Mouse (Mus musculus): Measurements from ENCODE around the gene Tnfrsf14. TPM values are rescaled to one million over a fixed set of nuclear protein-coding genes. Genes with fewer than 3 reads are reported as not detected.

Gene Tnfrsf14
- total RNA-seq, 2 experiments from 2014 or later, result 1.8 to 3.0 TPM

DNA sequence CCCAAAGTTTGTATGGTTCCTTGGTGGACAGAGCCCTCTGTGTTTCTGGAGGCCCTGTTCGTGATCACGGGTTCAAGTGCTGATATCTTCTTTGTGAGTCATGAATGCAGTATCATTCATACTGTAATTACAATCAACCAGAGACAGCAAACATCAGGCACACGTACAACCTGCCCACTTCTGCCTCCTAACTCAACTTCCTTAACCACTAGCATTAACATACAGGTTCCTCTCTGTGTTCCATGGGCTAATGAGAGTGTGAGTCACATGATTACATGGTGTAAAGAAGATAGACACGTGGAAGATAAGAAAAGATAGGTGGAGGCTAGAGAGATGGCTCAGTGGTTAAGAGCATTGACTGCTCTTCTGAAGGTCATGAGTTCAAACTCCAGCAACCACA, 11.7 kb downstream of the Tnfrsf14 start:
- DNase-seq, result no peak

DNA sequence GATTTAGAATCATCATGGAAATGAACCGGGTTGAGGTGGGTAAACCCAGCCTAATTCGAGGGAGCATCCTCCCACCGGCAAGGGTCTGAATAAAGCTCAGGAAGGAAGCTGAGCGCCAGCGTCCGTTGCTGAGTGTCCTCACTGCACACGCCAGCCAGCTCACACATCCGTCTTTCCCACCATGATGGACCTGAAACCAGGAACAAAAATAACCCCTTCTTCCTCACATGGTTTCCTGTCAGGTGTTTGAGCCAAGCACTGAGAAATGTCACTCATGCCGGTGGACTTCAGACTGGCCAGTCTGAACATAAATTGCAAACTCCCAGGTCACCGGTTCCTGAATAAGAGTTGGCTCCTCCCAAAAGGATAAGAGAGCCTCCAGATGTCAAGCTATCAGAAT, 13.1 kb downstream of the Tnfrsf14 start:
- no peak for DNase-seq

DNA sequence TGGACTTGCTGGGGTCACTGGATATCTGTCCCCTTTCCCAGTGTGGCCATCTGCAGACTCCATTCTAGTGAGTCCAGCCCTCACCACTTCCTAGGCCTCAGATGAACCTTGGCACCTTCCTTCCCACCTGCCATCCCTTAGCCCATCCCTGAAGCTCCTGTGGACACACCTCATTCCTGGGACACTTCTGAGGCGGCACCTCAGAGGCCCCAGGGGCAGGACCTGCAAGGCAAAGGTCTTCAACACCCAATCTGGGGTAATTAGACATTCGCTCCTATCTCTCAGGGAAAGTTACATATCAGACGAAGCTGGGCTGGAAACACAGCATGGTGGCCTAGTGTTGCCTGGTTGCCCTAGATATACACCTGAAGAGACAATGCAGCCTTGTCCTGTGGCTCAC, 13.7 kb downstream of the Tnfrsf14 start:
- DNase-seq, result no peak

DNA sequence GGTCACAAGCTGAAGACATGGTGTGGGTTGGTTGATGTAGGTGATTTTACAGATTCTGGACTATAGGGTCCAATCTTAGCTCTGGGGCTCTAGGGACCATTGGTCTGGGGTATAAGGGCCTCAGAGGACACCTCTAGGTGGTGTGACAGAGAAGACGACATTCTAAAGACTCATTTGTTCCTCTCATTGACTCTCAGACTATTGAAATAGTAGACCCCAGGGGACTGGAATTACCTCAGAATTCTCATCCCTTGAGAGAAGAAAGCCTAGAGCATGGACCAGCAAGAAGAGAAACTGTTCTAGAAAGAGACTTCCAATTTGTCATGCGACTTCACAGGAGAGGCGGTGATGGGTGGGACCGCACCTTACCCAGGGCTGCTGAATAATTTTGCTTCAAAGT, 14.1 kb downstream of the Tnfrsf14 start:
- DNase-seq, result no peak

DNA sequence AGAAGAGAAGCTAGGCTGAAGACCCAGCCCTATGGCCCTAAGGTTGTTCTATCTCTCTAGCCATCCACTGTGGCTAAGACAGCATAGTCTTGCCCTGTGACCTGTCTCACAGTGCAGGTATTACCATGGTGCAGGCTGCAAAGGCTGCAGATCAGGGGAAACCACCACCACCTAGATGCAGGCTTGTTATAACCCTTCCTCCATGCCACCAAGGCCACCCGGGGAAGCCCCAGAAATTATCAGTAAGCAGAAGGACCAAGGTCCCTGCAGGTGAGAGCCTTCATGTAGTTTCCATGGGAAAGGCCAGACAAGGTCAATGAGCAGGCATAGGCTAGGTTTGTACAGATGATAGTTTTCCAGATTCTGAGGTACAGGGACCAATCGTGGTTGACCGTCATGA, 14.5 kb downstream of the Tnfrsf14 start:
- no peak for DNase-seq

DNA sequence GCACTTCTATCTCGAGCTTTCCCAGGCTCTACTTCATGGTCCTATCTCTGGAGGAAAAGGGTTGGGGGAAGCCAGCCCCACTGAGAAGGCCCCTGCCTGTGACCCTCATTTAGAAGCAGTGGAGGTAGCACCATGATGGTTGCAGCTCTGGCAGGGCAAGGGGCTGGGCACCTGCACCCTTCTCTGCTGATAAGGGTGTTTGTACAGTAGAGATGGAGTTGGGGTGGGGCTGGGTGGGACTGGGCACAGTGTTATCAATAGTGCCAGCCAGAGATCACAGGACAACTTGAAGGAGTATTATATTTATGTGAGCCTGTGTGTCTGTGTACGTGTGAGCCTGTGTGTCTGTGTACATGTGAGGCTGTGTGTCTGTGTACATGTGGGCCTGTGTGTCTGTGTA, 16.7 kb downstream of the Tnfrsf14 start:
- DNase-seq, result no peak

DNA sequence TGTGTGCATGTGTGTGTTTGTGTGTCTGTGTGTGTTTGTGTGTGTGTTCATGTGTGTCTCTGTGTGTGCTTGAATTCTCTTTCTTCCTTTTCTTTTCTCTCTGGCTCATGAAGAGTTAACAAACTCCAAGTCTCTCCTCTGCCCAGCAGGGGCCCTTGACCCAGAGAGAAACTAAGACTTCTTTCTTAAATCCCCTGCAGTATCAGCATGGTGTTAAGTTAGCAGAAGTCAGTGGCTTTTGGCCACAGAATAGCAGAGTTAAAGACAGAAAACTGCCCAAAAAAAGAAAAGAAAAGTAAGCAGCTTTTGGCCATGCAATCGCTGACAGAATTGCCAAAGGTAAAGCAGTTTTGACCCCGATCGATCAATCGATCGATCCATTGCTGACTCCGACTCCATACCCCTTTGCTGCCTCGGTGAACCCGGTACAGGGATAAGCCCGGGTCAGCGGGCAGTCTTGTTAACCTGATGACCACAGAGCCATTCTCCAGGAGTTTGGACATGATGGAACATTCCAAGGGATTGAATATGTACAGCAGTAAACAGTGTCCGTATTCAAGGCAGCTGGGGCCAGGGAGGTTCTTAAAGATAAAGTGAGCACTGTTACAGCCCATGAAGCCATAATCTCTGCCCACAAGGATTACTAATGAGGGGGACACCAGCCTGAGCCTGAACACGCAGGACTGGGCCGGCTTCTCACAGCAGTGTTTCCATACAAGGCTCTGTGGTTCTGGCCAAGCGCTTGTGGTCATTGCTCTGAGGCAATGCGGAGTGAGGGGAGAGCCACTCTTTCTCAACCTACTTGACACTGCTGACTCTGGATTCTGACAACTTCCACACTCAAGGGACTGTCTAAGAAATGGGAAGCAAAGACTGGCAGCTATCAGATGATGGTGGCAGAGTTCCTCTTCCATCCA, 17.5 kb downstream of the Tnfrsf14 start:
- DNase-seq, result no peak

DNA sequence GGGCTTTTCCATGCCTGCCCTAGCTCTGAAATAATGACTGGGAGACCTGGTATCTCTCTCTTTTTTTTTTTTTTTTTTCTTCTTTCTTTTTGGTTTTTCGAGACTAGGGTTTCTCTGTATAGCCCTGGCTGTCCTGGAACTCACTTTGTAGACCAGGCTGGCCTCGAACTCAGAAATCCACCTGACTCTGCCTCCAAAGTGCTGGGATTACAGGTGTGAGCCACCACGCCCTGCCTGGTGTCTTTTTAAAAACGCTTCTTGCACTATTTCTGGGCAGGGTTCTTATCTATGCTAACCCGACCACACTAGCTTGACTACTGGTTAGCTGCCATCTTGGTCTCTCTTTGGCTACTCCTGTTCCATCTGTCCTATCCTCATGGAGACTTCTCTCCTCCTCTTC, 19.9 kb downstream of the Tnfrsf14 start:
- no peak for DNase-seq

DNA sequence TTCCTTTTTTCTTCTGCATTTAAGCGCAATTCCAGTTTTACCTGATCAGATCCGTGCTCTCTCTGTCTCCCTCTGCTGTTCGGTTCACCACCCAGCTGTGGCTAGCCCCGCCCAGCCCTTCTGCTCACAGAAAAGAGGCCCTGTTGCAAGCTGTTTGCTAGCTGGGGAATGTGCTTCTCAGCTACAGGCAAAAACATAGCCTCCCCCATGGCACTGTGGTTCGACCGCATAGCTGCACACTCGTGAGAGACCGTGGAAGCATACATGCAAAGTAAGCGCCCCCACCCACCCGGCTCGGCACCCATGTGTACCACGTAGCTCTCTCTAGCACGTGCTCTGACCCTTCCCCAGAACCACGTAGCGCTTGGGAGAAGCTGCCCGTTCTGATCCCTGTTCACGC, 20.5 kb downstream of the Tnfrsf14 start:
- DNase-seq, result no peak

DNA sequence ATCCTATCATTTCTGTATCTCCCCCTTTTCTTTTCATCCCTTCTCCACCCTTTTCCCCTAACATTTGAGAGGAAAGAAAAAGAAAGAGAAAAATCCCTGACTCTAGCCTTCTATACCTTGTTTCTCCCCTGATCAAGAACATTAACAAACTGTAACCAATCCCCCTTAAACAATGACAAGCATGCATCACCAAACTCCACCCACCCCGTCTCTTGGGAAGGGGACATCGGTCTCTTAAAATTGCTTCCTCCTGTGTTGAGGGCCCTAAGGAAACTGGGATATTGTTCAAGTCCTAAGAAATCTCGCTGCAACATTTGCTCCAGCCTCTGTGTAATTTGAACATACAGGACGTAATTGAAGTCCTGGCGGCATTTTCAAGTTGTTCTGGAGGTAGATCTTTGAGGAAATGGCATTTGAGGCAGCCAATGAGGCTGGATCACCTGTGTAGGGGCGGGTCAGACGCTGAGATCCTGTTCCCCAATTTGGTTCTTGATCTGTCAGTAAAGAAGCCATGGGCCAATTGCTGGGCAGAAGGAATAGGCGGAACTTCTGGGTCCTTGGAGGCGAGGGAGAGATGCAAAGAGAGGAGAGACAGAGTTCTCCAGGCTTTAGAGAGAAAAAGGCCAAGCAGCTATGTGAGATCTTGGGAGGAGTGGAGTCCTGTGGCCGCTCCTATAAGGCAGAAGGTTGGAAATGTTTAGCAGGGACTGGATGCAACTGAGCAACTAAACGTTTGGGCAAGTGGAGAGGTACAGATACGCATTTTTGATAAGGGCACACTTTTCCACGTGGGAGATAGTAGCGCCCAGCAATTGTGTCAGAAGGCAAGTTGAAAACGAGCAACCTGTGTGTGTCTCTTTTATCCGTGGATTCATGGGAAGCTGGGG, 23.9 kb downstream of the Tnfrsf14 start:
- DNase-seq, result peak; percentile 67

DNA sequence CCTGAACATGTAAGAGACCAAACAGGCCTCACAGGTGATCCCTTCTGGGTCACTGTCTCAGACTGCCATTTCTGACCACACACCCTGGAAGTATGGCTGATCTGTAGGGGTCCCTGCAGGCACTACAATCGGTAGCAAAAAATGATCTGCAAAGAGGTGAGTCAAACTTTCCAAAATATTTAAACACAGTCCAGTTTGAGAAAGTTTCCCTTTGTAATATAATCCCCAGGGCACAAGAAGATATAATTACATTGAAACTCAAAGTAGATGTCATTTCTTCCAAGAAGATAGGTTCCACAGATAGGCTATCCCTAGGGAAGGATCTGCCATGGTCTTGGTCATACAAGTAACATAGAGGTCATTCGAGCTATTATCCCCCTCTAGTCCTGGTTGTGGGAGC, 26.0 kb downstream of the Tnfrsf14 start:
- no peak for DNase-seq

DNA sequence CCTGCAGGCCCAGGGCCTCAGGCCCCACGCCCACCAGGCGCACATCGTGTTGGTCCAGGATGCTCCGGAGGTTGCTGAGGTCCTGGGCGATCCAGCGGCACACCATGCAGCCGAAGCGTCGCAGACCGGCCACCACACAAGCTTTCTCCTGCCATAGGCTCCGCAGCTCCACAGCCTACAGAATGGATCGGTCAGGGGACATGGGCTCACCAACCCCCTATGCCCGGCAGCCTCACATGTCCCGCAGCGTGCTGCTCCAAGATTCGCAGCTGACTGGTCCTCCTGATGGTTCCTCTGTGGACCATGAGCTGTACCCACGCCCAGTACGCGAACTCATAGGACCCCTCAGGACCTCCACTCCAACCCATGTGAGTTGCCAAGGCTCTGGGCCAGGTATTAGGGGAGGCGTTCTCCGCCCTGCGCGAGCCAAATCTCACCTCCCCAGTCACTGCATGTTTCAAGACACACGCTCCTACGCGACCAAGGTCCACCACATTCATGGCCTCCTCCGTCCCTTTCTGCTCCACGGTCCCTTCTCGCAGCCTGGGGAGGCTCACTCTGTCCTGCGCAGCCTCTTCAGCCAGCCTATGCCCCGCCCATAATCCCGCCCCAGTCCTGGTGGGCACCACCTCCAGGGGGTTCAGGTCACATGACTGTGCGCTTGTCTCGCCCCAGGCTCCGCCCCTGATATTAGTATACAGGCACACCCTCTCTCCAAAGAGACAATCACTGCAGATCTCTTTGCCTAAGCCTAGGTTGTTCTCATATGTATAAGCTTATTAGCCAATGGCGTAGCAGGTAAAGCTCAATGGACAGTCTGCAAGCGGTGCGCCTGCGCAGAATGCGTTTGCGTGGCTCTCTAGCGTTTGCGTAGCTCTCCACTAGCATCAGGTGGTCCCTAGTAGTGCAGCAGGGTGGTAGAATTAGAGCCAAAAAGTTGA, 29.6 kb downstream of the Tnfrsf14 start, which contains the start of gene Fam213b:
Fam213b (minus strand) TSS at position 630 of the 941 bp plus-strand sequence.
- DNase-seq, result peak; percentile 84

DNA sequence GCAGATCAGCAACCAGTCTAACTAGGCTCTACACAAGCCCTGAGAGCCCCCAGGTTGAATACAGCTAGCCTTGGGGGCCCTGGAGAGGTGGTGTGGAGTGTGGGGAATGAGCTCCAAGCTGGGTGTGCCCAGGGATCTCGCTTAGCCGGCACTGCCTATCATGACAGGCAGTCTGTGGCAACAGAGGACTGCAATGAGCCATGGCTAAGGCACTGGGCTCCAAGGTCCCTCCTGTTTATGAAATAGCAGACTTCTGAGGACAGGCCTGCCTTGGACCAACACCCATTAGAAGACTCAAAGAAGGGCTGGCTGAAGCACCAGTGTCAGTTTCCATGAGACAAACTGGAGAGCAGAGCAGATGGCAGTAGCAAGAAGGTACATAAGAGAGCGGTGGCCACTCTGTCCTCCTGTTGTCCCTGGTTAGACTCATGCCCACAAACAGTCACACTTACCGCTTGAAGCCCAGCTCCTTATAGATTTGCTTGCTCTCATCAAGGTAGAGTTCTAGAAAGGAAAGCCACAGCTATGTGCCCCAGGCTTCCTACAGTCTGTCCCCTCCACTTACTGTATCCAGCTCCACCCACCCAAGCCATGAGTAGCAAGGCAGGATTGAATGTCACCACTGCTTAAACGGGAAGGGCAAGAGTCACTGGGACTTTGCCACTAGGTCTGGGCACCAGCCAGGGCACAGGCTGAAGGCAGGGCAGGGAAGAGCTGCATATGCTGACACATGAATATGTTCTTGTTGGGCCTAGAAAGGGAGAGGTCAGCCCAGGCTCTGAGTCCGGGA, 30.5 kb downstream of the Tnfrsf14 start:
- peak; percentile 74 for DNase-seq

DNA sequence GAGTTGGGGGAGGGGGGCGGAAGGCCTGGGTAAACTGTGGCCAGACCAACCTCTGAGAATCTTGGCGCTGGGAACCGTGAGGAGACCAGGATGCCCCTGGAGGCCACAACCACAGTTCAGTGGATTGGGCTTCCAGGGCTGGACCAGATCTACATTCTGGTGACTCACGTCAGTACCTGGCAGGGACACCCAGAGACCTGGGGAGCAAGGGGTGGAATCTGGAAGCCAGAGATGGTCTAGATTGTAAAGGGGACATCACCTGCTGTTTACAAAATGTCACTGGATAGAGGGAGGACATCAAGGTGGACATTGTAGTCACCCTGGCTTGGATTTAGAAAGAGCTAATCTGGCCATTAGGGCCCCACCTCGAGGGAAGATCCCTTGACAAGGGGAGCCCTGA, 32.8 kb downstream of the Tnfrsf14 start:
- no peak for DNase-seq

DNA sequence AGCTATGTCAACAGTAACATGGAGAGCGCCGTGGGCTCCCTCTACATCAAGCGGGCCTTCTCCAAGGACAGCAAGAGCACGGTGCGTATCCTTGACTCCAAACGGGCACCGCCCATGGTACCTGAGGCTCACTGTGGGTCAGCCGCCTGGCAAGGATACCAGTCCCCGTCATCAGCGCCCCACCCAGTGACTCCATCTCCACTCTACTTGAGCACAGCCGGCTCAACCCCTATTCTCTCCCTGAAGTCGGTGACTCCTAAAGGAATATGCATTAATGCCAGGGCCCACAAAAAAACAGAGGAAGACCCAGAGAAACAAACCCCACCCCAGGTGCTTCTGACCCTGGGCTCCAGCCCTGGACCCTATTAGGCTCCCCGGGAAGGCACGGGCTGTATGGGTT, 37.5 kb downstream of the Tnfrsf14 start:
- no peak for DNase-seq

DNA sequence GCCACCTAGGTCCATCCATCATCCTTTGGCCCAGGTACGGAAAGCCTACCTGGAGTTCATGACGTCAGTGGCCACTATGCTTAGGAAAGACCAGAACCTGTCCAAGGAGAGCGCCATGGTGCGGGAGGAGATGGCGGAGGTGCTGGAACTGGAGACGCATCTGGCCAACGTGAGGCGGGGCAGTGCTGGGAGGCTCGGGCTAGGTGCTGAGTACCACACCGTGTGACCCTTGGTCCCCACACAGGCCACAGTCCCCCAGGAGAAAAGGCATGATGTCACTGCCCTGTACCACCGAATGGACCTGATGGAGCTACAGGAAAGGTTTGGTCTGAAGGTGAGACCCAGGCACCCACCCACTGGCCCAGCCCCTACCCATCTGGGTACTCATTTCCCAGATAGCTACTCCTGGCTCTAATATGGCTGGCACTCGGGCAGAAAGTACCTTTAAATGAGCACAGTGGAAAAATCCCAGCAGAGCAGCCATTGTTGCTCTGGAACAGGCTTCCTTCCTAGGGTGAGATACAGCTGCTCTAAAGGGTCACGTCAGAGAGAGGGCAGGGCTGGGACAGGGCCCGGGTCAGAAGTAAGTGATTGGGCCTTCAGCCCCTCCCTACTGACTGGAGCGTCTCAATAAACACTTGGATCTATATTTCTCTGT, 40.6 kb downstream of the Tnfrsf14 start:
- DNase-seq, result no peak

DNA sequence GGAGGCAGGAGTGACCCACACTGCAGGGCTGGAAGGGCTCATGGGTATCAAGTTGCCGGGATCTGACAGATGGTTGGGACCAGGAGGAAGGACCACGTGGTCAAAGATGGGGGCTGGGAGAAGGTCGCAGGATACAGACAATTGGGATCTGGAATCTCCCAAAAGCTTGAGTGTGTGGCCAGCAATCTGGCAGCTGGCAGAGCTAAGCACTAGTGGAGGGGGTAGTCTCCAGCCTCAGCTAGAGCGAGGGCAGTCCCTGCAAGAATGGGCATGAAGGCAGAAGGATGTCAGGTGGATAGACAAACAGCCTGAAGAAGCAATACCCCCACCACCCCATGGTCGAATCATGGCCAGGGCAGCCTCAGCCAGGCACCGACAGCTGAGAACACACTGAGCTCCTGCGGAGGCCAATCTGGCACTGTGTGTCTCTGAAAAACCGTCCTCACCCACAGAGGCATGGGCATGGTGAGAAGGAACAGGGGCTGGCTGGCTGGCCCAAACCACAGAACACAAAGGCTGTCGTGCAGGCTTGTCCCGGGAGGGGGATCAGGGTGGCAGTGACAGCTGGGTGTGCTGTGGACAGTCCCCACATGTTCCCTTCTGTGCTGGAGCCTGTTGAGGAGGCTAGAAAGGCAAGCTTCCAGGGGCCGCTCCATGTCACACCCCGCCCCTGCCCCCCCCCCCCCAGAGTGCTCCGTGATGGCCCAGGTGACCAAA, 41.3 kb downstream of the Tnfrsf14 start:
- DNase-seq, result no peak

DNA sequence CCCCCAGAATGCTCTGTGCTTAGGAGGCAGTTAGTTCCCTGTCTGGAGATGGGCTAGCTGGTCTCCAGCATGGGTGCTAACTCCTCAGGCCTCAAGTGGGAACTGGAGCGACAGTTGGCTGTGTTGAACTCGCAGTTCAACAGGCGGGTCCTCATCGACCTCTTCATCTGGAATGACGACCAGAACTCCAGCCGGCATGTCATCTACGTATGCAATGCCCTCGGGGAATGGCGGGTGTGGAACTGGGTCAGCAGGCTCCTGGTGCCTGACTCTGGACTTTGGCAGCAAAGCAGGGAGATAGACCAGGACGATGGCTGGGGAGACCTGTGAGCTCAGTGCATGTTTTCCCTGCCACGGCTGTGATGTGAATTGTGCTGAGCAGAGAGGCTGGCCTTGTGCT, 42.9 kb downstream of the Tnfrsf14 start:
- DNase-seq, result no peak

DNA sequence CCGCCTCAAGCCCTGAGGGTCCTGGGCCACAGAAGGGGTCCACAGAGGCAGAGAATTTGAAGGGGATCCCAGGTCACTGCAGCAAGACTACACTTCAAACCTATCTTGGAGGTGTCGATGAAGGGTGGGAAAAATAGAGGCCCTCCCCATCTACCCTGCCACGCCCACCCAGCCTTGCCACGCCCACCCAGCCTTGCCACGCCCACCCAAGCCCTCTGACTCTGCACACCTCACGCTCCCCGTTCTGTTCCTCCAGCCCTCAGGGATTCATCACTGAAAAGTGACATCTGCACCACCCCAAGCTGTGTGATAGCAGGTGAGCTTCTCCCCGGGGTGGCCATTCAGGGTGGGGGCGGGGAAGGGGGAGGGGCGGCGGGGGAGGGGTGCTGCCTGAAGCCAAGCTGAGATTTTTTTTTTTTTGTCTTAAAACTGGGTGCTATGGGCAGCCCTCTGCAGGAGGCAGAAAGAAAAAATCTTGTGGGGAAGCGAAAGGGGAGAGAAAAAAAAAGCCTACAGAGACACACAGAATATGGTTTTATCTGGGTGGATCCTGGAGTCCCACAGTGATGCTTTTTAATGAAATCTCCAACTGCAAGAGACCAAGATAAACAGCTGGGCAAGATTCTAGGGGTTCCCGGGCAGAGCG, 46.2 kb downstream of the Tnfrsf14 start:
- no peak for DNase-seq
